Mouse (Mus musculus) G1E (cell line): ENCODE data around the gene Lbx2. TPM values are rescaled to one million over a fixed set of nuclear protein-coding genes. Genes with fewer than 3 reads are reported as not detected.

Experiments used
- ATAC-seq: 2 replicates; pipeline ENCODE4 v1.8.0; 2016; ENCODE audit warnings: mild to moderate bottlenecking; ENCODE audit not compliant: insufficient number of reproducible peaks, poor library complexity, low FRiP score, severe bottlenecking; ENCODE audit errors: extremely low read depth
- DNase-seq: peaks from one replicate; pipeline ENCODE4 v3.0.0; 2012; ENCODE audit warnings: low spot score
- H3K27me3 ChIP-seq: 2 replicates; pipeline ENCODE4 v1.6.1; 2012; ENCODE audit warnings: mild to moderate bottlenecking, low read length, inconsistent platforms; ENCODE audit not compliant: insufficient read depth
- H3K36me3 ChIP-seq: replicated peaks from 2 replicates; pipeline ENCODE3; 2012; ENCODE audit warnings: mild to moderate bottlenecking, inconsistent platforms
- H3K4me1 ChIP-seq: 2 replicates; pipeline ENCODE4 v1.6.1; 2012; ENCODE audit warnings: low read depth, low read length, inconsistent platforms, mixed read lengths; ENCODE audit not compliant: insufficient read depth
- H3K4me3 ChIP-seq: 2 replicates; pipeline ENCODE4 v1.5.1; 2012; ENCODE audit warnings: low read depth, mild to moderate bottlenecking, inconsistent platforms, low read length, moderate library complexity, mixed read lengths
- H3K9me3 ChIP-seq: replicated peaks from 2 replicates; pipeline ENCODE4 v1.6.1; 2012; ENCODE audit warnings: inconsistent platforms
- CTCF ChIP-seq: IDR thresholded peaks from 2 replicates; pipeline ENCODE4 v1.5.1; 2012; ENCODE audit warnings: low read depth, low read length, inconsistent platforms, mixed read lengths
- GATA1 ChIP-seq: IDR thresholded peaks from 2 replicates; pipeline ENCODE4 v1.6.1; 2012; ENCODE audit warnings: borderline replicate concordance, low read length, inconsistent platforms, mixed read lengths
- GATA2 ChIP-seq: IDR thresholded peaks from 2 replicates; pipeline ENCODE4 v1.6.1; 2012; ENCODE audit warnings: low read depth, low read length, inconsistent platforms, borderline replicate concordance
- POLR2AphosphoS5 ChIP-seq: IDR thresholded peaks from 2 replicates; pipeline ENCODE4 v1.6.1; 2012; ENCODE audit warnings: low read depth, low read length, inconsistent platforms; ENCODE audit not compliant: insufficient replicate concordance
- TAL1 ChIP-seq: conservative IDR thresholded peaks from 2 replicates; pipeline ENCODE4 v1.6.1; 2012; ENCODE audit warnings: low read depth, low read length, inconsistent platforms, mixed read lengths
- polyA plus RNA-seq: library from polyadenylated mRNA; stranded (reverse); fragments of >175 nt; gene quantifications from 2 replicates; pipeline ENCODE4 v1.2.3, GENCODE M21; 2012
- total RNA-seq, 2 experiments: library from RNA; stranded (forward) in 1 of 2; stranded (reverse) in 1 of 2; fragments of 200-1000 nt in 1 of 2; fragments of >200 nt in 1 of 2; fragmentation: Nextera tagmentation in 1 of 2; gene quantifications; 2 replicates each; pipeline ENCODE4 v1.2.3; 2014 to 2017

The Lbx2 gene
- total and polyA plus RNA-seq, 3 experiments, result 0.15 TPM; not detected in 2

DNA sequence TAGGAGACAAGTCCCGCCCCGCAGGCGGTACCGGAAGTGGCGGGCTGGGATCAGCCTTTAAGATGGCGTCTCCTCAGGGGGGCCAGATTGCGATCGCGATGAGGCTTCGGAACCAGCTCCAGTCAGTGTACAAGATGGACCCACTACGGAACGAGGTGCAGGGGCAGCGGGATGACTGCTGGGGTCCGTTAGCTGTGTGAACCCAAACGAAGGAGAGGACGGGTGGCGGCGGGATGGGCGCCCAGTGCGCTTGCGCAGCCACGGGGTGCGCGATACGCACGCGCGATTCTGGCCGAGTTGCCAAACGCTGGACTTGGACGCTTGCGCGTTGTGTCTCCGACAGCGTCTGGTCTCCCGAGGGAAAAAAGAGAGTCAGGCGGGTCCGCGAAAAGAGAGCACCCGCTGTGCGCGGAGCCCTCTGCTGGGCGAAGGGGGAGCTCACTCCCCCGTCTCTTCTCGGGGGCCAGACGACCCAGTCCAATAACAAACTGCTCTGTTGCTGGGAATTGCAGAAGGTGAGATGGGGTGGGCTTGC is 7.8 kb upstream of the Lbx2 start:
- H3K27me3 ChIP-seq, result peaks cover 3% of the 10 kb centered on the region
- H3K4me1 ChIP-seq, result peaks cover 26% of the 10 kb centered on the region
- peaks cover 42% of the 10 kb centered on the region for H3K36me3 ChIP-seq
- H3K9me3 ChIP-seq, result no peaks in the 10 kb centered on the region
- H3K4me3 ChIP-seq, result peak overlapping the region; percentile 91
- peak; percentile 99 for DNase-seq
- TF ChIP-seq GATA1 (no peak), CTCF (no peak), POLR2AphosphoS5 (no peak), GATA2 (no peak), TAL1 (no peak)
- ATAC-seq, result peak; percentile 50; the same call in 1 of the 2 replicates

DNA sequence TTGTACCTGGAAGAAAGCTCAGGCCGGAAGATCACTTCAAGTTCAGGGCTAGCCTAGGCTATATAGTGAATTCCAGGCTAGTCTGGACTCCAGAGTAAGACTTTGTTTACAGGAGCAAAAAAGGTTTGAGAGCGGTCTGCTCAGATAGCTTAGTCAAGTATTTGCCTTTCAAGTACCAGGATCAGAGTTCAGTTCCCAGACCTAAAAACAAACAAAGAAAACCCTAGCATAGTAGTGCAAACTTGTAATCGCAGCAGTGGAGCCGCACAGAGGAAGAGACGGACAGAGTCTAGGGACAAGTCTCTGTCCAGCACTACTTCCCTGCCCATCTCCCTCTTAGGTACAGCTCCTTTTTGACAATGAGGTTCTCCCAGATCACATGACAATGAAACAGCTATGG is 6.0 kb upstream of the Lbx2 start:
- DNase-seq, result no peak
- TF ChIP-seq TAL1 (no peak), GATA1 (no peak), POLR2AphosphoS5 (no peak), GATA2 (no peak), CTCF (no peak)
- Histone ChIP-seq H3K27me3 (peaks cover 8% of the 10 kb centered on the region), H3K36me3 (peaks cover 44% of the 10 kb centered on the region), H3K4me3 (no peak overlapping the region), H3K4me1 (peaks cover 29% of the 10 kb centered on the region), H3K9me3 (no peaks in the 10 kb centered on the region)
- no peak for ATAC-seq

DNA sequence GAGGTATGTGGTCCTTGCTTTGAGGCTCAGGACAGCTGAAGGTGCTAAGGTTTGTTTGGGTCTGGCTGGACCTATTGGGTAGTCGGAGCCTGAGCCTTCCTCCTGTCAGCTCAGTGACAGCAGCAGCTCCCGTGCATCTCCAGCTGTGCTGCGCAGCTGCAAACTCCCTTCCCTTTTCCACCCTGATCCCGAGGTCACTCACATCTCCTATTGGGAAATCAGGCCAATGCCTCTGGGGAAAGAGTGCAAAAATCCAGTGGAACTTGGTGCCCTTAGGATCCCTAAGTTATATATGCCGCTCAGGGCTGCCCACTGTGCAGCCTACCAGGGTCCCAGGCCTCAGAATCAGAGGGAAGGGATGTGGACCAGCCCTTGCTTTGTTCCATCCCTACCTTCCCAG is 2.7 kb upstream of the Lbx2 start:
- H3K27me3 ChIP-seq, result peaks cover 36% of the 10 kb centered on the region
- H3K4me3 ChIP-seq, result no peak overlapping the region
- no peak for DNase-seq
- H3K36me3 ChIP-seq, result peaks cover 44% of the 10 kb centered on the region
- H3K4me1 ChIP-seq, result peaks cover 23% of the 10 kb centered on the region
- no peak for ATAC-seq
- TF ChIP-seq TAL1 (no peak), GATA1 (no peak), GATA2 (no peak), CTCF (no peak), POLR2AphosphoS5 (no peak)
- no peaks in the 10 kb centered on the region for H3K9me3 ChIP-seq

DNA sequence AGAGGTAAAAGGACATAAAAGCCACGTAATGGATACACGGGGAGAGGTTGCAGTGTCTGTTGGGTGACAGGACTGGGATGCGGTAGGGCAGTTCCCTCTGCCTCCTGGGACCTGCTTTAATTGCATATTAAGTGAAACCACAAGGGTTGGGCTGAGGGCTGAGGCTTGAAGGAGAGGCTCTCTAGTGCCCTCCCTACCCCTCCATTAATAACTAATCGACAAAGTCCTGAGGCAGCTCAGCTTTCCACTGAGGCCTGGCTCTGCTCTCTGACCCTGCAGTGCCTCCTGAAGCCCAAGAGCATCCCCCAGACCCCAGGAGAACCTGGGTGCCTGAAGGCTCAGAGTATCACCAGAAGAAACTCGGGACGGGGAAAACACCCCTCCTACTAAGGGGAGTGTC is 1.7 kb upstream of the Lbx2 start:
- ATAC-seq (no peak), DNase-seq (no peak)
- H3K4me1 ChIP-seq, result peaks cover 14% of the 10 kb centered on the region
- H3K36me3 ChIP-seq, result peaks cover 38% of the 10 kb centered on the region
- TF ChIP-seq POLR2AphosphoS5 (no peak), GATA2 (no peak), GATA1 (no peak), CTCF (no peak), TAL1 (no peak)
- H3K9me3 ChIP-seq, result no peaks in the 10 kb centered on the region
- no peak overlapping the region for H3K4me3 ChIP-seq
- peaks cover 43% of the 10 kb centered on the region for H3K27me3 ChIP-seq

DNA sequence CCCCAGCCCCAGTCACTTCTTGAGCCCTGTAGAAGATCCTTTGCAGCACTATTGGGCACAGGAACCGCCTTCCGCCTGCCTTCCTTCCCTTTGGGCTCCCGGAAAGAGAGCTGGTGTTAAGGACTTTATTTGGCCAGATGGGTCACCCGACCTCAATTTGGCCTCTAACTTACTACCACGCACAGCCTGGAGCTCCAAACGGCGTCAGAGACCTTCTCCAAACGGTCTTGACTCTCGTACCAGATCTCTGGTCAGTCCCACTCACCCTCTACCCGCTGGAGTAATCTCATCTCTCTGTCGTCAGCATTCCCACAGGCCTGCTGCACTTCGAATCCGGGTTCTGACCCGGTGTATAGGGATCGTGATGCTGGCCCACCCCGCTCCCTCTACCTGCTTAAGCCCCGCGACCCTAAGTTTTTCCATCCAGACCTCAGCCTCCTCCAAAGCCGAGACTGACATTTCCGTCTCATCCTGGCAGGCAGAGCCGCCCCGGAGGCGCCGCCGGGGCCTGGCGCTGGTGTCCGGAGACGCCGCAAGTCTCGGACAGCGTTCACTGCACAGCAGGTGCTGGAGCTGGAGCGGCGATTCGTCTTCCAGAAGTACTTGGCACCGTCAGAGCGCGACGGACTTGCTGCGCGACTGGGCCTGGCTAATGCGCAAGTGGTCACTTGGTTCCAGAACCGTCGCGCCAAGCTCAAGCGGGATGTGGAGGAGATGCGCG is 1.2 kb downstream of the Lbx2 start:
- Histone ChIP-seq H3K4me1 (peaks cover 5% of the 10 kb centered on the region; the same call in 1 of the 2 replicates), H3K9me3 (no peaks in the 10 kb centered on the region), H3K4me3 (no peak overlapping the region), H3K27me3 (peaks cover 57% of the 10 kb centered on the region), H3K36me3 (peaks cover 12% of the 10 kb centered on the region)
- ATAC-seq (no peak), DNase-seq (no peak)
- TF ChIP-seq CTCF (no peak), TAL1 (no peak), POLR2AphosphoS5 (no peak), GATA2 (no peak), GATA1 (no peak)

DNA sequence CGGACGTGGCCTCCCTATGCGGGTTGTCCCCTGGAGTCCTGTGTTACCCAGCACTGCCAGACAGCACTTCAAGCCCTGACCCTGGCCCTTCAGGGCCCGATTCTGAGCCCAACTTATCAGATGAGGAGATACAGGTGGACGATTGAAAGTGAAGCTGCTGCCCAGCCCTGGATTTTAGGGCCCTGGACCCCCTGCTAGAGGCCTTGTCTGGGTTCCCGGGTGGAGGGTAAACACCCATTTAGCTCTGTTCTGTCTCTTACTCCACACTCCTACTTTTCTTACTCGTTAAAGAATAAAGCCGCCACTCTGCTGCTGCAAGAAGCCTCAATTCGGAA is 1.7 kb downstream of the Lbx2 start:
- no peak overlapping the region for H3K4me3 ChIP-seq
- ATAC-seq, result no peak

More for the DNA sequence above, 1.7 kb downstream of the Lbx2 start:
- H3K27me3 ChIP-seq, result peaks cover 62% of the 10 kb centered on the region
- TF ChIP-seq POLR2AphosphoS5 (no peak), GATA2 (no peak), TAL1 (no peak), CTCF (no peak), GATA1 (no peak)
- no peak for DNase-seq
- no peaks in the 10 kb centered on the region for H3K9me3 ChIP-seq
- peaks cover 6% of the 10 kb centered on the region for H3K36me3 ChIP-seq
- peaks cover 5% of the 10 kb centered on the region; the same call in 1 of the 2 replicates for H3K4me1 ChIP-seq
